9 mouse cellular contexts compared by ENCODE assay signal in the genomic region with DNA sequence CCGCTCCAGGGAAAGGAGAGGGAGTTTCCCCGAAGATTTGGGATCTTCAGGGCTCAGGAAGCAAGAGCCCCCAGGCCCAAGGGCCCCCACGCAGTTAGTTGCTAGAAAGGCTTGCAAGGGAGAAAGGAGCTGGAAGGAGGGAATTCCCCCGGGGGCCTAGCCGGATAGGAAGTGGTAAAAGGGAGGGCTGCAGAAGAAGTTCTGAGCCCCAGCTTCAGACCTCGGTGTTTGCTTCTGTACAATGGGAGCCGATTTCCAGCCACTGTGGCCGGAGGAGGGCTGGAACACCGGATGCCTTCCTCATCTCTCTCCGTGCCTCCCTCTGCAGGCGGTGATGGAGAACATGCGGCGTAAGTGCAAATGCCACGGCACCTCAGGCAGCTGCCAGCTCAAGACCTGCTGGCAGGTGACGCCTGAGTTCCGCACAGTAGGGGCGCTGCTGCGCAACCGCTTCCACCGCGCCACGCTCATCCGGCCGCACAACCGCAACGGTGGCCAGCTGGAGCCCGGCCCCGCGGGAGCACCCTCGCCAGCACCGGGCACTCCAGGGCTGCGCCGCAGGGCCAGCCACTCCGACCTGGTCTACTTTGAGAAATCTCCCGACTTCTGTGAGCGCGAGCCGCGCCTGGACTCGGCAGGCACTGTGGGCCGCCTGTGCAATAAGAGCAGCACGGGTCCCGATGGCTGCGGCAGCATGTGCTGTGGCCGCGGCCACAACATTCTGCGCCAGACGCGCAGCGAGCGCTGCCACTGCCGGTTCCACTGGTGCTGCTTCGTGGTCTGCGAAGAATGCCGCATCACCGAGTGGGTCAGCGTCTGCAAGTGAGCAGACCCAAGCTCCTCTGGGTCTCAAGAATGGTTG. TPM values are rescaled to one million over a fixed set of nuclear protein-coding genes. Genes with fewer than 3 reads are reported as not detected.
DNase-seq lines count a peak whose midpoint lies in the region; ATAC-seq and TF ChIP-seq lines count a peak whose summit lies in the region.
"Had no signal": no experiment of that assay in that cellular context is flagged by ENCODE, and none has a peak within 500 bp of the region (broad histone marks: within the 10 kb centered on the region; RNA-seq: fewer than 3 reads in every experiment).

No protein-coding gene starts in this region.

- H3K9ac ChIP-seq in hindbrain, postnatal 0 days (replicated peaks; ENCODE audit: low read length): peak overlapping the region; percentile 41
- H3K9ac ChIP-seq in limb, embryonic 11.5 days (ENCODE audit: low read length): no peak overlapping the region
- peak overlapping the region; percentile 57 for H3K9ac ChIP-seq in midbrain, embryonic 13.5 days (replicated peaks)

- no peaks in the 10 kb centered on the region for H3K36me3 ChIP-seq in hindbrain, postnatal 0 days (ENCODE audit: insufficient read depth, low read length)
- no peaks in the 10 kb centered on the region for H3K36me3 ChIP-seq in limb, embryonic 11.5 days (ENCODE audit: control insufficient read depth, insufficient read depth, low read length)
- no peaks in the 10 kb centered on the region for H3K36me3 ChIP-seq in midbrain, embryonic 13.5 days

- 0 out of 2 replicates have a peak, but pooled peaks cover 14% of the 10 kb centered on the region for H3K4me1 ChIP-seq in hindbrain, postnatal 0 days (ENCODE audit: insufficient read depth, low read length)
- peaks cover 31% of the 10 kb centered on the region for H3K4me1 ChIP-seq in limb, embryonic 11.5 days (ENCODE audit: control insufficient read depth, insufficient read depth, low read length)
- H3K4me1 ChIP-seq in midbrain, embryonic 13.5 days (replicated peaks): peaks cover 64% of the 10 kb centered on the region

- intact Hi-C loops in gastrocnemius, adult 2 months (cut with DNase I): loop anchor here (1.0 to 2.0 kb wide), 2 partner anchors 14 to 40 kb away; no protein-coding TSS in a partner anchor

- TF ChIP-seq CTCF in gastrocnemius, adult 2 months (IDR thresholded peaks at IDR 0.05): peak; percentile 80
- peak; percentile 69 for TF ChIP-seq CTCF in hindbrain, postnatal 0 days (IDR thresholded peaks at IDR 0.05; ENCODE audit: low read depth)

- ATAC-seq in hindbrain, postnatal 0 days: peak; percentile 58
- ATAC-seq in limb, embryonic 11.5 days (ENCODE audit: insufficient number of reproducible peaks, low FRiP score, low TSS enrichment, low read depth): peak; percentile 11; the same call in 1 of the 2 replicates
- ATAC-seq in midbrain, embryonic 13.5 days: peak; percentile 53
- no peak; the same call in 1 of the 2 replicates for ATAC-seq in monocyte, adult 5-6 weeks (replicated peaks; ENCODE audit: insufficient number of reproducible peaks, low FRiP score, low TSS enrichment, poor library complexity, severe bottlenecking)

- peak overlapping the region; percentile 76 for H3K4me2 ChIP-seq in hindbrain, postnatal 0 days (ENCODE audit: low read depth, low read length)
- H3K4me2 ChIP-seq in limb, embryonic 11.5 days (ENCODE audit: low read depth, severe bottlenecking): peak overlapping the region; percentile 87
- peak overlapping the region; percentile 81 for H3K4me2 ChIP-seq in midbrain, embryonic 13.5 days (replicated peaks)

- WGBS in hindbrain, postnatal 0 days: 1% methylated on average over 57 of the region's 57 CpGs
- under 1% methylated on average over 57 of the region's 57 CpGs for WGBS in limb, embryonic 11.5 days
- under 1% methylated on average over 57 of the region's 57 CpGs for WGBS in midbrain, embryonic 13.5 days

- no peaks in the 10 kb centered on the region for H3K9me3 ChIP-seq in hindbrain, postnatal 0 days (ENCODE audit: low read length)
- H3K9me3 ChIP-seq in limb, embryonic 11.5 days (ENCODE audit: control insufficient read depth, low read length): no peaks in the 10 kb centered on the region
- no peaks in the 10 kb centered on the region for H3K9me3 ChIP-seq in midbrain, embryonic 13.5 days

- H3K27ac ChIP-seq in gastrocnemius, adult 2 months: 0 out of 2 replicates have a peak overlapping the region, but pooled peaks have one; percentile 48
- peak overlapping the region; percentile 64 for H3K27ac ChIP-seq in hindbrain, postnatal 0 days
- H3K27ac ChIP-seq in limb, embryonic 11.5 days (replicated peaks; ENCODE audit: low read depth, low read length): no peak overlapping the region
- H3K27ac ChIP-seq in midbrain, embryonic 13.5 days: peak overlapping the region; percentile 27; the same call in 1 of the 2 replicates
- H3K27ac ChIP-seq: macrophage had no signal

- H3K4me3 ChIP-seq in gastrocnemius, adult 2 months: peak overlapping the region; percentile 66
- peak overlapping the region; percentile 39 for H3K4me3 ChIP-seq in hindbrain, postnatal 0 days (ENCODE audit: low read length)
- peak overlapping the region; percentile 38 for H3K4me3 ChIP-seq in limb, embryonic 11.5 days (ENCODE audit: low read depth, low read length)
- H3K4me3 ChIP-seq in midbrain, embryonic 13.5 days (replicated peaks): peak overlapping the region; percentile 46

- DNase-seq in ZHBTc4 (ENCODE audit: low read depth, low spot score): peak; percentile 96
- DNase-seq in cerebellum, postnatal 14 days: peak; percentile 56 to 58
- peak; percentile 93 for DNase-seq in gastrocnemius, adult 2 months
- peak; percentile 81 for DNase-seq in hindbrain, postnatal 0 days (ENCODE audit: low spot score)
- DNase-seq in limb, embryonic 11.5 days (ENCODE audit: low spot score): peak; percentile 84
- peak; percentile 72 for DNase-seq in skeletal muscle tissue, adult 2 months (ENCODE audit: low read depth, low spot score)

- peaks cover 50% of the 10 kb centered on the region for H3K27me3 ChIP-seq in hindbrain, postnatal 0 days (ENCODE audit: insufficient read depth, low read length)
- H3K27me3 ChIP-seq in limb, embryonic 11.5 days (ENCODE audit: control insufficient read depth, insufficient read depth, low read length): peaks cover 91% of the 10 kb centered on the region
- peaks cover 95% of the 10 kb centered on the region for H3K27me3 ChIP-seq in midbrain, embryonic 13.5 days

RNA-seq across cellular contexts. Expression of a gene that starts 11.7 kb away (rescaled TPM):
- under 1 TPM in 1 of 2 experiments, not detected in 1; 0.39 TPM for total RNA-seq in gastrocnemius, adult 2 months (2021)
- total RNA-seq in hindbrain, postnatal 0 days (2014; rRNA removed): 1.8 and 2.7 TPM in 2 replicates
- 0.48 and 0.68 TPM in 2 replicates for polyA plus RNA-seq in hindbrain, postnatal 0 days (2015; fragmentation: Nextera tagmentation; extraction: Ambion mirVana)
- polyA plus RNA-seq in limb, embryonic 11.5 days (2014; fragmentation: Nextera tagmentation; extraction: Ambion mirVana): 1.4 and 1.6 TPM in 2 replicates
- 0.35 and 0.45 TPM in 2 replicates for polyA plus RNA-seq in midbrain, embryonic 13.5 days (2015; fragmentation: Nextera tagmentation; extraction: Ambion mirVana)
- not detected in 3 replicates for total RNA-seq in monocyte, adult 5-6 weeks (2017)
- polyA plus RNA-seq: macrophage had no signal

RNA-seq across cellular contexts. Expression of a gene that starts 31.3 kb away (rescaled TPM):
- under 1 TPM; 0.39 to 0.77 TPM for total RNA-seq in gastrocnemius, adult 2 months (2021)
- total RNA-seq in hindbrain, postnatal 0 days (2014; rRNA removed): 5.9 and 11.2 TPM in 2 replicates
- 6.7 and 7.4 TPM in 2 replicates for polyA plus RNA-seq in hindbrain, postnatal 0 days (2015; fragmentation: Nextera tagmentation; extraction: Ambion mirVana)
- 21.2 and 27.4 TPM in 2 replicates for polyA plus RNA-seq in limb, embryonic 11.5 days (2014; fragmentation: Nextera tagmentation; extraction: Ambion mirVana)
- polyA plus RNA-seq in midbrain, embryonic 13.5 days (2015; fragmentation: Nextera tagmentation; extraction: Ambion mirVana): 2.4 and 2.5 TPM in 2 replicates
- 0.87 to 2.2 TPM (median 0.96 TPM) in 3 replicates for total RNA-seq in monocyte, adult 5-6 weeks (2017)
- polyA plus RNA-seq: macrophage had no signal

RNA-seq across cellular contexts. Expression of a gene that starts 51.7 kb away (rescaled TPM):
- total RNA-seq in gastrocnemius, adult 2 months (2021): not detected
- 59.2 and 75.3 TPM in 2 replicates for total RNA-seq in hindbrain, postnatal 0 days (2014; rRNA removed)
- polyA plus RNA-seq in hindbrain, postnatal 0 days (2015; fragmentation: Nextera tagmentation; extraction: Ambion mirVana): 12.3 and 13.6 TPM in 2 replicates
- polyA plus RNA-seq in limb, embryonic 11.5 days (2014; fragmentation: Nextera tagmentation; extraction: Ambion mirVana): not detected in 2 replicates
- 4.8 and 7.1 TPM in 2 replicates for polyA plus RNA-seq in midbrain, embryonic 13.5 days (2015; fragmentation: Nextera tagmentation; extraction: Ambion mirVana)
- not detected in 3 replicates for total RNA-seq in monocyte, adult 5-6 weeks (2017)
- polyA plus RNA-seq: macrophage had no signal

RNA-seq across cellular contexts. Expression of a gene that starts 54.0 kb away (rescaled TPM):
- 100 to 1,000 TPM in 1 of 2 experiments, 10 to 100 TPM in 1; 61.6 to 111 TPM for total RNA-seq in gastrocnemius, adult 2 months (2021)
- total RNA-seq in hindbrain, postnatal 0 days (2014; rRNA removed): not detected in 2 replicates
- polyA plus RNA-seq in hindbrain, postnatal 0 days (2015; fragmentation: Nextera tagmentation; extraction: Ambion mirVana): not detected in 2 replicates
- not detected in 2 replicates for polyA plus RNA-seq in limb, embryonic 11.5 days (2014; fragmentation: Nextera tagmentation; extraction: Ambion mirVana)
- polyA plus RNA-seq in midbrain, embryonic 13.5 days (2015; fragmentation: Nextera tagmentation; extraction: Ambion mirVana): 0.08 TPM in 1 of 2 replicates, not detected in the other
- total RNA-seq in monocyte, adult 5-6 weeks (2017): not detected in 3 replicates
- polyA plus RNA-seq: macrophage had no signal

Comparison
In these comparisons a context has a peak if more than half of its experiments do, and no peak if none do; other contexts are left out.
1. RNA of a gene that starts 51.7 kb away (total RNA-seq): 59.2 to 75.3 TPM in hindbrain, postnatal 0 days; not detected in gastrocnemius, adult 2 months and not detected in monocyte, adult 5-6 weeks; every median in the first group is over 10 times any median in the second.
2. Peak in every context shown above with its lines, with median percentiles within 50 percentile points of each other: DNase-seq, H3K4me3 ChIP-seq and H3K4me2 ChIP-seq.